ENCODE assay signal across 9 mouse cellular contexts in the genomic region with DNA sequence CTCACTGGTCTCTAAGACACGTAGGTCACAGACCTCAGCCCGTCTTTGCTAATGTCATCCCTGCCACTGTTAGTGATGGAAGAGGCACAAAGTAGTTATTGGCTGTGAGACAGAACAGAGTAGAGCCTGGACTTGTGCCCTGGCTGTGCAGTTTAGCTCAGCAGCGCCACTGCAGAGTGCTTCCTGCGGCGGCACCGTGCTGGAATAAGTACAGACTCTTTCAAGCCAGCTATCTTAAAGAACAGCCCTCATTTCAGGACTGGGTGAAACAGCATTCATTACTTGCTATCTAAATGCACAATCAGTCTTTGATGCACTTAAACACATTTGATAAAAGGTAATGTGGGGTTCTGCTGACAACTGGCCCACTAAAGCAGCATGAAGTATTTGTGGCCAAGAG.
DNase-seq lines count a peak whose midpoint lies in the region; ATAC-seq lines count a peak whose summit lies in the region.
"Had no signal": no experiment of that assay in that cellular context is flagged by ENCODE, and none has a peak within 500 bp of the region (broad histone marks: within the 10 kb centered on the region; RNA-seq: fewer than 3 reads in every experiment).

No protein-coding gene starts in this region.

- H3K4me2 ChIP-seq in forebrain, embryonic 13.5 days, result no peak overlapping the region
- H3K4me2 ChIP-seq in forebrain, embryonic 11.5 days (ENCODE audit: low read depth, low read length, severe bottlenecking), result no peak overlapping the region
- H3K4me2 ChIP-seq in midbrain, embryonic 16.5 days (ENCODE audit: low read length), result no peak overlapping the region
- no peak overlapping the region for H3K4me2 ChIP-seq in midbrain, embryonic 13.5 days (replicated peaks)
- H3K4me2 ChIP-seq: limb, embryonic 13.5 days had no signal

- DNase-seq in forebrain, embryonic 11.5 days (ENCODE audit: low spot score), result no peak
- peak; percentile 67 to 68 for DNase-seq in layer of hippocampus, postnatal 14 days (ENCODE audit: low spot score in 2 of 2)
- peak; percentile 52 for DNase-seq in testis, postnatal 10 days (ENCODE audit: low spot score)
- DNase-seq in spleen, adult 18-20 months, result no peak

- H3K9ac ChIP-seq in forebrain, embryonic 13.5 days, result no peak overlapping the region
- no peak overlapping the region for H3K9ac ChIP-seq in forebrain, embryonic 11.5 days (ENCODE audit: low read length)
- H3K9ac ChIP-seq in midbrain, embryonic 16.5 days (ENCODE audit: low read depth, low read length), result no peak overlapping the region
- no peak overlapping the region for H3K9ac ChIP-seq in midbrain, embryonic 13.5 days (replicated peaks)
- H3K9ac ChIP-seq: limb, embryonic 13.5 days had no signal

- H3K27me3 ChIP-seq in forebrain, embryonic 13.5 days, result no peaks in the 10 kb centered on the region
- H3K27me3 ChIP-seq in forebrain, embryonic 11.5 days (ENCODE audit: control insufficient read depth, insufficient read depth, low read length), result no peaks in the 10 kb centered on the region
- H3K27me3 ChIP-seq in midbrain, embryonic 16.5 days (ENCODE audit: control insufficient read depth, insufficient read depth, low read depth, low read length), result no peaks in the 10 kb centered on the region
- H3K27me3 ChIP-seq in midbrain, embryonic 13.5 days, result no peaks in the 10 kb centered on the region
- H3K27me3 ChIP-seq: limb, embryonic 13.5 days had no signal

- no peak overlapping the region for H3K27ac ChIP-seq in forebrain, embryonic 13.5 days
- no peak overlapping the region for H3K27ac ChIP-seq in forebrain, embryonic 11.5 days (ENCODE audit: low read depth, low read length)
- no peak overlapping the region for H3K27ac ChIP-seq in midbrain, embryonic 16.5 days (ENCODE audit: low read length)
- no peak overlapping the region for H3K27ac ChIP-seq in midbrain, embryonic 13.5 days
- H3K27ac ChIP-seq: limb, embryonic 13.5 days had no signal

- WGBS in forebrain, embryonic 13.5 days, result 81% methylated on average over 6 of the region's 6 CpGs
- WGBS in forebrain, embryonic 11.5 days, result 91% methylated on average over 6 of the region's 6 CpGs
- WGBS in midbrain, embryonic 16.5 days, result 72% methylated on average over 6 of the region's 6 CpGs
- WGBS in midbrain, embryonic 13.5 days, result 84% methylated on average over 6 of the region's 6 CpGs

- no peaks in the 10 kb centered on the region for H3K4me1 ChIP-seq in forebrain, embryonic 13.5 days
- H3K4me1 ChIP-seq in forebrain, embryonic 11.5 days (replicated peaks; ENCODE audit: control insufficient read depth, insufficient read depth, low read length), result no peaks in the 10 kb centered on the region
- H3K4me1 ChIP-seq in midbrain, embryonic 16.5 days (ENCODE audit: control insufficient read depth, insufficient read depth, low read length), result no peaks in the 10 kb centered on the region
- no peaks in the 10 kb centered on the region for H3K4me1 ChIP-seq in midbrain, embryonic 13.5 days (replicated peaks)
- H3K4me1 ChIP-seq: limb, embryonic 13.5 days had no signal

- no peaks in the 10 kb centered on the region for H3K9me3 ChIP-seq in forebrain, embryonic 13.5 days (replicated peaks)
- no peaks in the 10 kb centered on the region for H3K9me3 ChIP-seq in forebrain, embryonic 11.5 days (ENCODE audit: control insufficient read depth, low read length)
- H3K9me3 ChIP-seq in midbrain, embryonic 16.5 days (replicated peaks; ENCODE audit: control insufficient read depth, low read length, poor library complexity, severe bottlenecking), result no peaks in the 10 kb centered on the region
- no peaks in the 10 kb centered on the region for H3K9me3 ChIP-seq in midbrain, embryonic 13.5 days
- H3K9me3 ChIP-seq: limb, embryonic 13.5 days had no signal

- peak; percentile 61 for ATAC-seq in forebrain, embryonic 13.5 days
- no peak for ATAC-seq in forebrain, embryonic 11.5 days (replicated peaks; ENCODE audit: low FRiP score)
- peak; percentile 67 for ATAC-seq in midbrain, embryonic 16.5 days
- no peak for ATAC-seq in midbrain, embryonic 13.5 days
- no peak for ATAC-seq in megakaryocyte, adult 5-6 weeks (ENCODE audit: poor library complexity, severe bottlenecking)

- no peaks in the 10 kb centered on the region for H3K36me3 ChIP-seq in forebrain, embryonic 13.5 days (ENCODE audit: poor library complexity, severe bottlenecking)
- H3K36me3 ChIP-seq in forebrain, embryonic 11.5 days (ENCODE audit: control insufficient read depth, insufficient read depth, low read length), result no peaks in the 10 kb centered on the region
- no peaks in the 10 kb centered on the region for H3K36me3 ChIP-seq in midbrain, embryonic 16.5 days (ENCODE audit: control insufficient read depth, insufficient read depth, low read length)
- no peaks in the 10 kb centered on the region for H3K36me3 ChIP-seq in midbrain, embryonic 13.5 days
- H3K36me3 ChIP-seq: limb, embryonic 13.5 days had no signal

- no peak overlapping the region for H3K4me3 ChIP-seq in forebrain, embryonic 13.5 days
- H3K4me3 ChIP-seq in forebrain, embryonic 11.5 days (ENCODE audit: low read depth, low read length), result no peak overlapping the region
- H3K4me3 ChIP-seq in midbrain, embryonic 16.5 days (ENCODE audit: low read depth, low read length), result no peak overlapping the region
- no peak overlapping the region for H3K4me3 ChIP-seq in midbrain, embryonic 13.5 days (replicated peaks)
- H3K4me3 ChIP-seq: limb, embryonic 13.5 days had no signal

Comparison
In these comparisons a context has a peak if more than half of its experiments do, and no peak if none do; other contexts are left out.
1. ATAC-seq: peak in forebrain, embryonic 13.5 days (single experiment) and midbrain, embryonic 16.5 days (single experiment); none in forebrain, embryonic 11.5 days (single experiment), midbrain, embryonic 13.5 days (single experiment) and megakaryocyte, adult 5-6 weeks (single experiment).
2. DNase-seq: peak in layer of hippocampus, postnatal 14 days (2 of 2) and testis, postnatal 10 days (single experiment); none in forebrain, embryonic 11.5 days (single experiment) and spleen, adult 18-20 months (0 of 2).